Mouse (Mus musculus): Measurements from ENCODE around the gene Fbxw7.

Gene Fbxw7

DNA sequence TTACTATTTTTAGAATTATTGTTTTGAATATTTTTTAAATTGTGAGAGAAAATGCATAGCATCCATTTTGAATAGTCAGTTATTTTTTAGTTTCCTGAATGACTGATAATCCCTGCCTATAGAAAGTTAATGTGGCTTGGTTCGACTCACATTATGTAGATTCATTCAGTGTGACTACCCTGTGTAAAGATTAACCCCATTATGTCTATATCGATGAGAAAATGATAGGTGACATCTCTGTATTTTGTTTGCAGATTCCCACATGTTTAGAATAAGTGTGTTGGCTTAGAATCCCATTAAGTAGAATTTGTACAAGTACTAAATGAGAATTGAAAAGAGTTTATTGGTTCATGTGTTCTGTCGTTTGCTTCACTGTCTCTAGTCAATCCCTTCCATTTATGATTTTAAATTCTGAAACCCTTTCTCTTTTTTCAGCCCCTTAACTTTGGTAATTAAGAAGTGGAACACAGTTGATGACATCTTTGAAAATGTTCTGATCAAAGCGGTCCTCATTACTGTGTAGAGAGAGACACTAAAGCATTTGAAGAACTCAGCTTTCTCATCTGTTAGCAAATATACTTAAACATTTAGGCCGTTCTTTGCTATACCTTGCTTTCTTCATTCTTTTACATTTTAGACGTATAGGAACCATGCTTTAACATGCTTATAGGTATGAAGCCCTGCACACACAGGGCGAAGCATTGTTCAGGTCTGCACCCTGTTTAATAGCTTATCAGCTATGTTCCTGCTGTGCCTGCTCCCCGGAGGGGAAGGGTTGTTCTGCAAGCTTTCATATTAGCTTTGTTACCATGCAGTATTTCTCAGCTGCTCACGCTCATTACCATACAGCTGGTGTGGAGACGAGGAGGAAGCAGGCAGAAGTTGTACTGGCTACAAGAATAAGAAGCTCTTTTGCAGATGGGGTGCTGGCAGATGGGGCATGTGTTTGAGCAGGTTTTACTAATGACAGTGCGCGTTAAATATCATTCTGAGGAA, 122.6 kb downstream of the Fbxw7 start:
- ATAC-seq (ENCODE audit: insufficient number of reproducible peaks, low FRiP score, low TSS enrichment), result no peak

DNA sequence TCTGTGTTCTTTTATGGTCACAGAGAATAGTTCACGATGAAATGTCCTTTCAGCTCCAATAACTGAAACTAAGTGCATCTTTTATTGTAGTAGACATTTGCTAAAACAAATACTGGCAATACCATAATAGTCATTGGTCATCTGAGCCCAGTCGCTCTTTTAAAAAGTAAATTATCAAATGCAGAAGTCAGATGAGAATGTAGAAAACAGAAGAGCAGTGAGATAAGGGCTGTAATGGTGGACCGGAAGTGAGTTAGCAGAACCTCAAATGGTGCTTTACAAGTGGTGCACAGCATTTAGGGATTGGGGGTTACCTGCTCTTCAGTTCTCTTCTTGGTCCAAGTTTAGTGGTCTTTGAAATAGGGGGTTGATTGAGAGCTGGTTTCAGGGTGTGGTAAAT, 129.9 kb downstream of the Fbxw7 start:
- ATAC-seq (ENCODE audit: insufficient number of reproducible peaks, low FRiP score, low TSS enrichment), result no peak

DNA sequence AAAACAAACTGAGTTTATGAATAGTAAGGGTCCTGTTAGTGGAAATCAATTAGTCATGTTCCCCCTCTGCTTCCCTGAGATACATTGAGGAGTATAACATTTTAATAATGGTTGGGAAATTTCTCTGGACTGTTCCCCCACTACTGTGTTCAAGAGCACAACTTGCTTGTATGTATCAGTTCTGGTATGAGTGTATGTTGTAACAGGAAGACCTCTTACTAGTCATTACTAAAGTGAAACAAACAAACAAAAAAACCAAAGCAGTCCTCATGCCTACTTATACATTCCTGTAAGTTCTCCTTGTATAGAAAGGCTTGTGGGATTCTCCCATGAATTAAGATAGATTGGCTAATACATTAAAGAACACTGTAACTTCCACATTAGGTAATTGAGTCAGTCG, 131.3 kb downstream of the Fbxw7 start:
- ATAC-seq (ENCODE audit: insufficient number of reproducible peaks, low FRiP score, low TSS enrichment), result no peak

DNA sequence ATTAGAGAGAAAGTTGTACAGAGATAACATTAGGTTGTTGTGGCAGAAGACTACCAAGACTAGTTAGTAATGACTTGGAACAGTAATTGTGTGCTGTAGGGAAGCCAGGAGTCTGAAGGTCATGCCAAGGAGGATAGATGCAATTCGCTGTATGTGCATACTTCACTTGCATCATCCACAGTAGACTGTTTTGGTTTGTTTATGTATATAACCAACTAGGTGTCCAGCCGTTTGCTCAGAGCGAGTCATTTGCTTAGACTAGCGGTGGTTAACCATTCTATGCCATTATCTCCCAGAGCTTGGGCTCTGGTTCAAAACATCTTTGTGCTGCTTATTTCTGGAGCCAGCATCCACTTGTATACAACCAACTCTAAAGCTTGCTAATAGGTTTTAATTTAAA, 134.3 kb downstream of the Fbxw7 start:
- no peak for ATAC-seq (ENCODE audit: insufficient number of reproducible peaks, low FRiP score, low TSS enrichment)

DNA sequence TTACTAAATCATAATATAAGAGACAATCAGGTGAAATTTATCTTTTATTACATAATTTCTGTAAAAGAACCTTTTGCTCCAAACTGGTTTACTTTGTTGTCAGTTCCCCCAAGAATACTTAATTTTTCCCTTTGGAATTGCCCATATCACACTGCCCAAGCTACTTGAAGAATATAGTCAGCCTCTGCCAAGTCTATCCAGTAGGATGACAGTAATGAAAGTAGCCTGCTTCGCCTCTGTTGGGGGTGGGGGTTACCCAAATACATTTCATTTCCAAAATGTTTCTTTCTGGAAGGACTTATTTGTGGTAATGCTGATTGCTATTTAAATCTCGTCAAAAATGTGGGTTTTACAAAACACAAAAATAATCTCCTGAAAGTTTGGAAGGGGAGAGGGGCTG, 136.6 kb downstream of the Fbxw7 start:
- ATAC-seq (ENCODE audit: insufficient number of reproducible peaks, low FRiP score, low TSS enrichment), result peak; percentile 54; the same call in 1 of the 2 replicates

DNA sequence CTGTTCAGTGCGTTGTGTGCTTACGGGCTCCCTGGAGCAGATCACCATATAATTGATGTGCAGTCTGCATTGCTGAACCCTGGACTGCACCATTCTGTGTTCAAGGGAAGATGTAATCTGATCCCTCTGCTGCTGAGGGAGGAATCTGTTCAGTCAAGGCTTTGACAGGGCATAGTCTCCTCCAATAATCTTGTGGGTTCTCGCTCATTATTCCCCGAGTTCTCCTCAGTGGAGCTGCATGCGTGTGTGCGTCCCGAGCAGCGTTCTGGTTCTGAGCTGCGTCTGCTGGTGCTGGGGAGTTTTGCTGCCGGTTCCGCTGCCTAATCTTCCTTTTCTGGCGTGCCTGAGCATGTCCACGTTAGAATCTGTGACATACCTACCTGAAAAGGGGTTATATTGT, 137.1 kb downstream of the Fbxw7 start:
- peak; percentile 97 for ATAC-seq (ENCODE audit: insufficient number of reproducible peaks, low FRiP score, low TSS enrichment)

DNA sequence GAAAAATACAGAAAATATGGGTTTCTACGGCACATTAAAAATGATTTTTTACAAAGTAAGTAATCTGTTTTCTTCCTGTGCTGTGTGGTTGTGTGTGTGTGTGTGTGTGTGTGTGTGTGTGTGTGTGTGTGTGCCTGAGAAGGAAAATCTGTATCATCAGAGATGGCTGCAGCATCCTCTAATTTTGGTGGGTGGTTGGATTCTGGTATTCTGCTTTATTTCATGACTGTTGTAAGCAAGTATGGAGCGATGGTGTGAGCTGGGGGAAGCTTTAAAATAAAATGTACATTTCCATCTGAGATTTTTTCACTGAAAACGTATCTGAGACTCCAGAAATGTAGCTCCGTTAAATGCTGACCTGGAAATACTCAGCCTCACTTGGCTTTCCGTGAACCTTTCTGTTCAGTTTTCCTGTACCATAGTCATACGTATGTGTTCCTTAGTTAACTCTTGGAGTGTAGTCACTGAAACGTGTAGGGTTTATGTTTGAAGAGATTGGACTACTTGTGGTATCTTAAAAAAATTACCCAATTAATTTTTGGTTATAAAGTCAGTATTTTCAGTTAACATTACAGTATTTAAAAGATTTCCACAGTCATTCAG, 137.6 kb downstream of the Fbxw7 start:
- ATAC-seq (ENCODE audit: insufficient number of reproducible peaks, low FRiP score, low TSS enrichment), result peak; percentile 7; the same call in 1 of the 2 replicates

DNA sequence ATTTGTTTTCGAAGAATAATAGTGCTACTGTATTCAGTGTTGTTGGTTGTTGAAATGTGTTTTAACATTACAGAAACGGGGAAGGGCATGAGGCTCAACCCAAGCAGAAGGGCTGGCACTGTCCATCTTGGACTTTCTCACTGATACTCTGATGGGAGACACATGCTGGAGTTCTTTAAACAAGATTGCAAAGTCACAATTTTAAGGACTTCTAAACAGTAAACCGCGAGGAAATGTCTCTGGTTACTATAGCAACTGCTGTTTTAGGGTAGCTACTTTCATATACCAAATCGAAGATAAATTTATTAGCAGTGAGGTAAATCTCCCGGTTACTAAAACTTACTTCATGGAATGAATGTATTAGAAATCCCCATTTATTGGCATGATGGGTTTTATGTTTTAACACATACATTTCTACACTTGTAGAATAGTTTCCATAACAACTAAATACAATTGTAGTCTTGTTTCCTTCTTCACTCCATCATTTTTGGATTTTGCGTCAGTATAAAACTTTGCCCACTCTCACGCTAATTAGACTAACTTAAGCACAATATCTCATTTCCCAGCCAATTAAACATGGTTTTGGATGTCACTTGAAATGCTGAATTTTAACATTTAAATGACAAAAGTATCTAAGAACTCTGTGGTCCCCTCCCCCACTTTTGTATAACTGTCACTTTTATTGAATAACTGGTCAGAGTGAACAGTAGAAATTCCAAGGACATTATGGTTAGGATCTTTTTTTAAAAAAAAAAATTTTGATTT, 140.1 kb downstream of the Fbxw7 start:
- no peak for ATAC-seq (ENCODE audit: insufficient number of reproducible peaks, low FRiP score, low TSS enrichment)

DNA sequence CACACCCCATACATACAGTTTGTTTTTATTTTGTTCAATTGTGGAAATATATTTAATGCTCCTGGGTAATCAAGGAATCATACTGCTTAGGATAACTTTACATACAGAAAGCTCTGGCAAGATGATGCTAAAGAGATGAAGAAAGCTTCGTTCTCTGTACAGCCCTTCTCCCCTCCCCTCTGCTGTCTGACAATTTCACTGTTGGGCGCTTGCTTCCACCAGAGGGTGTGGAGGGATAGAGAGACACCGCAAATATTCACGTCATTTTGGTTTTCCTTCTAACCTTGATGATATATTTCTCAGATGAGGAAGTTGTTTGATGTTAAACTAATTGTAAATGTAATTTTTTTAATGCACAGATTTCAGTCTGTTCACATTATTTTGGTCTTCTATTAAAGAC, 140.8 kb downstream of the Fbxw7 start:
- ATAC-seq (ENCODE audit: insufficient number of reproducible peaks, low FRiP score, low TSS enrichment), result no peak

DNA sequence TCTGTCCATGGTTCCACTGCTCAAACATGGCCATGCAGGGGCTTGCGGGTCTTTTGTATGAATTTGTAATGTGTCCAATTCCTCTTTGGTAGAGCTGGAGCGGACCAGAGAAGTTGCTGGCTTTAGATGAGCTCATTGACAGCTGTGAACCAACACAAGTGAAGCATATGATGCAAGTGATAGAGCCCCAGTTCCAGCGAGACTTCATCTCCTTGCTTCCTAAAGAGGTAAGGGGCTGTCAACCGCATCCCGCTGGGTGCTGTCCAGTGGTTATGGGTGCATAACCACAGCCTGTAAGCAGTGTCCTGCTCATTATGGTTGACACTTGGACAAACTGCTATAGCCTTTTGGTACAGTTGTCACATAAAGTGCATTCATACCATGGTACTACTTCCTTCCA, 150.1 kb downstream of the Fbxw7 start:
- no peak for ATAC-seq (ENCODE audit: insufficient number of reproducible peaks, low FRiP score, low TSS enrichment)

DNA sequence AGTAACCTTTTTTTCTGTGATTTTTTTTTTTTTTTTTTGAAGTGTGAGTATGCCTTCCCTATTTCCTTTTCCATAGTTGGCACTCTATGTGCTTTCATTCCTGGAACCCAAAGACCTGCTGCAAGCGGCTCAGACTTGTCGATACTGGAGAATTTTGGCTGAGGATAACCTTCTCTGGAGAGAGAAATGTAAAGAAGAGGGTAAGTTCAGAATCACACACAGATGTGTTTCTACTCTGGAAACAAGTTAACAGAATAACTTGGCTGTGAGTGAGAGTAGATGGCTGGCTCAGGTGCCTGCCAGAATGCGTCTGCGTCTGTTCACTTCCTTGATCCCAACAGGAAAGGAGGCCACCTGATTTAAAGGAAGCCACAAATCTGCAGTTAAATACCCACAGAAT, 152.3 kb downstream of the Fbxw7 start:
- no peak for ATAC-seq (ENCODE audit: insufficient number of reproducible peaks, low FRiP score, low TSS enrichment)

DNA sequence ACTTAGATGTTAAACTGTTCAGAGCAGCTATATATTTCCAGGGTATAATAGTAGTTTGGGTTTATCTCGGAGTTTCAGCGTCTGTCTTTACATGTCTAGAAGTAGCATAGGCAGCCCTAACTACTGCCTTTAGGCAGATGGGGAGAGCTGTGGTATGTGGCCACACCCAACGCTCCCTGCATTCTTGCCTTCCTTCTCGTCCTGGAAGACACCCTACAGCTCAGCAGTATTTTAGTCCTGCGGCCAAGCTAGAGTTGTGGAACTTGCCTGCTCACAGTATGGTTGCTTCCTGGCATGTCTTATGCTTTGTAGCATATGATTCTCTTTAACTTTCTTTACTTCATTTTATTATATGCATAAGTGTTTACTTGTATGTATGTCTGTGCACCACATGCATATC, 156.5 kb downstream of the Fbxw7 start:
- no peak for ATAC-seq (ENCODE audit: insufficient number of reproducible peaks, low FRiP score, low TSS enrichment)

DNA sequence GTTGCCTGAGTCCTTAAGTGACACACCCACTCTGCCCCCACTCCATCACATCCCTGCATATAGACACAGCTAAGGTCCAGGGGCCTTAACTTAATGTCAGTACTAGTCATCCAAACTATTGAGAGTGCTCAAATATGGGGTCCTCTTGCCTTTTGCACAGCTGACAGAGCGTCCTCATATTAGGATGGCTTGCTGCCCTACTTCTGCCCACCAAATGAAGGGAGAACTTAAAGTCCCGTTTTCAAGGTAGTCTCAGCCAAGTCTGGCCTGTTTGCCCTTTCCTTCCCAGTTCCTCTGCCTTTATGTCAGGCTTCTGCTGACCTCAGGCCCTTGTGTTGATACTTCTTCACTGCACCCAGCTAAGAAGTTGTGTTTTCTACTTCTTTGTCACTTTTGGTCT, 157.8 kb downstream of the Fbxw7 start:
- ATAC-seq (ENCODE audit: insufficient number of reproducible peaks, low FRiP score, low TSS enrichment), result no peak

DNA sequence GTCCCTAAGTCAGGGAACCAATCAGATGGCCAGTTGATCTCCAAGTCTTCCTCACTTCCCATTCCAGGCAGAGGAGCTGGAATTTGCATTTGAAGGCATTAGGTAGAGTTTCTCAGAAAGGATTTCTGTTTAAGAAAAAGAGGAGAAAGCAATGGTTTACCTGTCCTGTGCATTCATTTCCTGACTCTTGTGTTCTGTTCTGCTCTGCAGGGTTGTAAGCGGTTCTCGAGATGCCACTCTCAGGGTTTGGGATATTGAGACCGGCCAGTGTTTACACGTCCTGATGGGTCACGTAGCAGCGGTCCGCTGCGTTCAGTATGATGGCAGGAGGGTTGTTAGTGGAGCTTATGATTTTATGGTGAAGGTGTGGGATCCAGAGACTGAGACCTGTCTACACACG, 159.1 kb downstream of the Fbxw7 start:
- no peak for ATAC-seq (ENCODE audit: insufficient number of reproducible peaks, low FRiP score, low TSS enrichment)

DNA sequence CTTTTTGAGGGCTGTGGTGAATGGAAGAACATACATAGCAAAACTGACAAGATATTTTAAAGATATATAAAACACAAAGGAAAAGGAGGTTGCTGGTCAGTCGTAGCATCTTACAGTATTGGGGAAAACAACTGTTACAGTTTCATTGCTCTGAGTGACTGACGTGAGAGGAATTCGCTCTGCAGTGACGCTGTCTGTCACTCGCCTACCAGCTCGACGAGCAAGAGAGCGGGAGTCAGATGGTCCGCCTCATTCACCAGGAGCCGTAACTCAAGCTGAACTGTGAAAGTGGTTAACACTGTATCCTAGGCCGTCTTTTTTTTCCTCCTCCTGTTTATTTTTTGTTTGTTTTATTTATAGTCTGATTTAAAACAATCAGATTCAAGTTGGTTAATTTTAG, 163.6 kb downstream of the Fbxw7 start:
- ATAC-seq (ENCODE audit: insufficient number of reproducible peaks, low FRiP score, low TSS enrichment), result no peak

DNA sequence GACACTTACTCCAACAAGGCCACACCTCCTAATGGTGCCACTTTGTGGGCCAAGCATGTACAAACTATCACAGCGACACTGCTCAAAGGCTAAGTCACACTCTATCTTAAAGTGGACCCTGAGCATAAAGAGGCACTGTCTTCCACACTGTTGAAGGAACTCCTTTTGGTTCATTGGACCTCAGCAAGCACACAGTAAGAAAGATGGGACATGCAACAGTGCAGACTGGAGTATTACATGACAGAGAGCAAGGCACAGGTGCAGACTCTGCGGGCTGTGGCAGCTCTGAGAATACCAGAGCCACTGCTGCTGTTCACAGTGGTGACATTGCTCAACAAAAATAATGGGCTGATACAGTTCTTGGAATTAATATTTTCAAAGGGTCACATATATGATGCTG, 165.1 kb downstream of the Fbxw7 start:
- no peak for ATAC-seq (ENCODE audit: insufficient number of reproducible peaks, low FRiP score, low TSS enrichment)

DNA sequence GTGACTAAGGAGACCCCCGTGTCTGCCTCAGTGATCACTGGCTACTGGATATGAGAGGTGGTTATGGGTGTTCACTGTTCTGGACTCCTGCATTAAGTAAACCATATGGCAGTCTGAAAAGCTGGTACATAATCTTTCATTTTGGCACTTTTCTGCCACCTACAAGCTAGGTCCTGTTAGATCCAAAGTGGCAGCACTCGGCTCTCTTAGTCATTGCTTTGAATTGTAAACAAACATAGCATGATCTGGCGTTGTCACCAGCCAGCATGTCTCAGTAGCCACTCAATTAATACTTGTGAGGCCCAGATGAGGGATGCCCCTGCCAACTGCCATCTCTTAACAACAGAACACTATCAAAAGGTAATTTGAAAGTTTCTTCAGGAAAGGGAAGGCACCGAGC, 167.6 kb downstream of the Fbxw7 start:
- ATAC-seq (ENCODE audit: insufficient number of reproducible peaks, low FRiP score, low TSS enrichment), result no peak

DNA sequence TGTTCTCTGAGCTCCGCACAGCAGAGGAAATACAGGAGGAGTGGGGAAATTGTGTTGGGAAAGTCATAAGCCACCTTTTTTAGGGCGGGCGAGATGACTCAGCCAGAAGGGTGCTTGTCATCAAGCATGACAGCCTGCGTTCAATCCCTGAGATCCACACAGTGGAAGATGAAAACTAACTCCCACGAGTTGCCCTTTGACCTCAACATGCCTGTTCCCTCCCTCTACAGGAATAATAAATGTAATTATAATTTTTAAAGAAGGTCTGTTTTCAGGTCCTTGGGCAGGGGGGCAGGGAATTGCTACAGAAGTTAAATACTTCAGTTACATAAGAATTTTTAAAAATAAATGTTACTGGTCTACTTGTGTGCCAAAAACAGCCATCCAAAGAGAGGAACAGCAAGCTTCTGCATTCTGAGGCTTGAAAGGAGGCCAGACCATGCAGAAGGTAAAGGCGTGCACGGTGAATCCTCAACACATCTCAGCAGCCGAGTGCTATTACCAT, 170.1 kb downstream of the Fbxw7 start:
- no peak for ATAC-seq (ENCODE audit: insufficient number of reproducible peaks, low FRiP score, low TSS enrichment)

DNA sequence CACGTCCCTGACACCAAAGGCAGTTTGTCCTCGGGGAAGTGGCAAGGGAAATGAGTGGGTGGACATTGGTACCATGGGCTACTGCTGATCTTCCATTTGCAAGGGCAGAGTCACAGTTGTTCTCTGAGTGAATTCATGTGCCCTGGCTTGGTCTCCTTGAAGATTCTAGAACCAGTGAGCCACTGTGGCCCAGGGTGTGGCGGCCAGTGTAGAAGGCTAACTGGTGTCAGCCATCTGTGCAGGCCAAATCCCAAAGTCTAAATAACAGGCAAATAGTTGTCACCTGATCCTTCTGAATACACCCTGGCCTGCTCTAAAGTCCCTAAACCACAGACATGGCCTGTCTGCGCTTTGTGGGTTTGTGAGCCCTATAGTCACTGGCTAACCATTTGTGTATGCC, 173.8 kb downstream of the Fbxw7 start:
- ATAC-seq (ENCODE audit: insufficient number of reproducible peaks, low FRiP score, low TSS enrichment), result no peak

DNA sequence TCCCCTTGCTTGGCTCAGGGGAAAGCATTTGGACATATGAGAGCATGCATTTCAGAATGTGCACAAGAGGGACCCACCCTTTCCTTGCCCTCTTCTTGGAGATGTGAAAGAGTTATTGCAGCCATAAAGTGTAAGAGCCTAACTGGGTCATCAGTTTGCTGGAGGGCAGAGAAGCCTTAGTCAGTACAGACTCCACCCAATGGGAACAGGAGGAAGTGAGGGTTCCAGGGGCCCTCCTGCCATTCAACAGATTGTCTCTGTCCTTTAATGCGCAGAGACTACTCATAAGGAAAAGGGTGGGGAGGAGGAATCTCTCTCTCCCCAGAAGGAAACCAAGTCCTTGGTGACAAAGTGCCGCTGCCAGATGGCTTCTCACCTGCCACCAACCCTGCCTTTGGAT, 190.2 kb downstream of the Fbxw7 start:
- ATAC-seq (ENCODE audit: insufficient number of reproducible peaks, low FRiP score, low TSS enrichment), result no peak

DNA sequence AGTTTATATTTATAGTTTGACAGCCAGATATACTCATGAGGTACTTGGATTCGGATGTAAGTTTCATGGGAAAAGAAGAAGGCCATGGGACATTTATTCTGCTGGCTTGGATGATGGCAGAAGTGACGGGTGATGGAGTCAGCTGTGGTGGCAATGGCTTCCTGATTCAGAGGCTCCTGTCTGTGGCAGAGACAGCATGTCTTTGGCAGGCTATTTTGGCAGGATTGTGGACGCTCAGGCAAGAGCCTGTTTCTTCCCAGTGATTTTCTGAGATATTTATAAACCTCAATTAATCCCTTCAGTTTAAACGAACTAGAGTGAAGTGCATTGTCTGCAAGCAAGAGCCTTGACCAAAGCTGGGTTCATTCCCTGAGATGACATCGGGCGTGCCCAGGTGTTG, 197.8 kb downstream of the Fbxw7 start:
- ATAC-seq (ENCODE audit: insufficient number of reproducible peaks, low FRiP score, low TSS enrichment), result no peak
